Mouse (Mus musculus): Measurements from ENCODE around the gene Sp4. TPM values are rescaled to one million over a fixed set of nuclear protein-coding genes. Genes with fewer than 3 reads are reported as not detected.

The Sp4 gene
- polyA plus RNA-seq, 1 experiment from 2014 or later, result 5.9 TPM

DNA sequence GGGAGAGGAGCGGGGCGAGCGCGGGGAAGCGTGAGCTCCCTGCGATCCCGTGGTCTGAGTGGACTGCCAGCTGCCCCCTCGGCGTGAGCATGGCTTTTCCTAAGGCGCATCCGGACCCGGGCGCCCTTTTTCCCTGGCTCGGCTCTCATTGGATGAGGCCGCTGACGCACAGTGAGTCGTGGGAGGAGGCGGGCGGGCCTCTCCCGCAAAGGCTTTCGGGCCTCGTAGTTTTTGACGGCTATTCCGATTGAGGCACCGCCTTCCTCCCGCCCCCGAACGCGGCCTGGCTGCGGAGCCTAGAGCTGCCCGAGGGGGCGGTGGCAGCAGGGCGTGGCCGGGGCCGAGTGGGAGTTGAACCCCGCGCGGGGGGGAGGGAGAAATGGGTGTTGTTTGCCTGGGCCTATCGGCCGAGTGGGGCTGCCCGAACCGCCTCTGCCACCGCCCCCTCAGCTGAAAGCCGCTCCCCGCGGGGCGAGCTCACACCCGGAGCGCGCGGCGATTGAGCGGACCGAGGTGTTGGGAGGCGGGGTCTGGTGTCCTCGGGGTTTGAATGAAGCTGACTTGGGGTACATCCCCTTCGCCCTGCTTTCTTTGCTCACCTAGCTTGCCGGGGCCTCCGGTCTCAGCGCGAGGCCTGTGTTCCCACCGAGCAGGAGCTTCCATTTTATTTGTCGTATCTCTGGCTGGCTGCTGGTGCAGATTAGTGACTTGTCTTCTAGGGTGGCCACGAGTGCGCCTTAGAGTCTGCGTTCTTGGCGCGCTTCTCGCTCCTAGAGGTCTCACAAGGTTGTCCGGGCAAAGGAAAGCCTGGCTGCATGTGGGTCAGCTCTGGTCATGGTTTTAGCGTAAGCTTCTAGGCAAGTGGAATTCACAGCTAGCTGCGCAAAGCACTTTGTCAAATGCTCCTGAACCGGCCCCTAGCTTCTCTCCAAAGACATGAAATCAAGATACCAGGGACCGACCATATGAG lies 911 bp upstream of the Sp4 start:
- peak; percentile 90 for ATAC-seq
- Histone ChIP-seq H3K9me3 (no peaks in the 10 kb centered on the region), H3K4me1 (replicated peaks) (peaks cover 10% of the 10 kb centered on the region; the same call in 1 of the 2 replicates), H3K27ac (peak overlapping the region; percentile 84), H3K36me3 (no peaks in the 10 kb centered on the region), H3K27me3 (replicated peaks) (no peaks in the 10 kb centered on the region), H3K4me3 (replicated peaks) (peak overlapping the region; percentile 65), H3K9ac (peak overlapping the region; percentile 65), H3K4me2 (replicated peaks) (peak overlapping the region; percentile 81)
- WGBS, result under 1% methylated on average over 70 of the region's 74 CpGs

DNA sequence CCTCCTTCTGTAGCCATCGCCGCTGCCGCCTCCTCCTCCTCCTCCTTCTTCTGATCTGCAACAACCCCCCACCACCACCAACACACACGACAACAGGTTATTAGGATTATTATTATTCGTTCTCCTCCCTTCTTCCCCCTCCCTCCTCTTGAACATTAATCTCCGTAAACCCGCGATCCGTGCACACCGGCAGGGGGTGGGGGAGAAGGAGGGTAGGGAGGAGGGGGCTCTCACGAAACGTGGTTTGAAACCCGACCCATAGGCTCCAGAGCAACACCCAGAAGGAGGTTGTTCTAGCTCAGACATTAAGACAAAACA lies 527 bp downstream of the Sp4 start:
- Histone ChIP-seq H3K27ac (peak overlapping the region; percentile 92), H3K9me3 (no peaks in the 10 kb centered on the region), H3K9ac (peak overlapping the region; percentile 57), H3K27me3 (replicated peaks) (no peaks in the 10 kb centered on the region), H3K4me2 (replicated peaks) (peak overlapping the region; percentile 57), H3K4me3 (replicated peaks) (peak overlapping the region; percentile 65), H3K36me3 (no peaks in the 10 kb centered on the region), H3K4me1 (replicated peaks) (peaks cover 10% of the 10 kb centered on the region; the same call in 1 of the 2 replicates)
- 2% methylated on average over 13 of the region's 13 CpGs for WGBS
- no peak for ATAC-seq

DNA sequence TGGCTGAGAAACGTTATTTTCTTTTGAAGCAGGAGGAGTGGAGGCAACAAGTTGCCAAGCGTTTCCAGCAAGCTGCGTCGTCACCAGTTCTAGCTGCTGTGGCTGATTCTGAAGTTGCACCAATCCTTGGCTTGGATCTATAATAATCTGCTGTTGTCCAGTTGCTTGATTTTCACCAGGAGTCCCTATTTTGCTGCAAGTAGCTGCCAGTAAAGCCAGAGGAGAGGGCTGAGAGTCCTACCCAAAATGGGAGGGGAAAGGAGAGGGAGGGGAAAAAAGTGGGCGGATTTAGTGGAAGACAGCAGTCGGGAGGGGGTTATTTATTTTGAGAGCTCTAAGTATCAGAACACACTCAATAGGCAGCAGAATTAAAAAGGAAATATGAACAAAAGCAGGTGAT lies 1.3 kb downstream of the Sp4 start:
- H3K4me2 ChIP-seq (replicated peaks), result peak overlapping the region; percentile 57
- no peaks in the 10 kb centered on the region for H3K27me3 ChIP-seq (replicated peaks)
- no peaks in the 10 kb centered on the region for H3K36me3 ChIP-seq
- no peak for ATAC-seq
- H3K4me1 ChIP-seq (replicated peaks), result peaks cover 10% of the 10 kb centered on the region; the same call in 1 of the 2 replicates
- no peak overlapping the region for H3K27ac ChIP-seq
- H3K9ac ChIP-seq, result no peak overlapping the region
- 18% methylated on average over 6 of the region's 6 CpGs for WGBS
- H3K4me3 ChIP-seq (replicated peaks), result no peak overlapping the region
- no peaks in the 10 kb centered on the region for H3K9me3 ChIP-seq

DNA sequence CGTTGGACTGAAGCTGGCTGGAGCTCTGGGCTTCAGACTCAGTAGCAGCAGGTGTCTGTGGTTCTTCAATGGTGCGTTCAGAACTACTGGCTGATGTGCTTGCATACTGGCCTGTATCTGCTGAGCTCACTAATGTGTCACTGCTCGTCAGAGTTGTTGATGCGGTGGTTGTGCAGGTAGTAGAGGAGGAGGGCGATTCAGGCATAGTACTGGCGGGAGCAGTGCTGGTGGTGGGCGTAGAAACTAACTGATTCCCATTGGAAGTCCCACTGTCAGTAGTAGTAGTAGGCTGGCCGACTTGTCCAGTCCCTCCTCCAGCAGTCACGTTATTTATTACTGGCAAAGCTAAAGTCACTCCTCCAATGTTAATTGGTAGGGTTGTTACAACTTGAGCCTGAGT lies 2.1 kb downstream of the Sp4 start:
- Histone ChIP-seq H3K4me3 (replicated peaks) (no peak overlapping the region), H3K9ac (no peak overlapping the region), H3K36me3 (no peaks in the 10 kb centered on the region), H3K27ac (no peak overlapping the region), H3K9me3 (no peaks in the 10 kb centered on the region), H3K4me2 (replicated peaks) (no peak overlapping the region), H3K27me3 (replicated peaks) (no peaks in the 10 kb centered on the region), H3K4me1 (replicated peaks) (peaks cover 10% of the 10 kb centered on the region; the same call in 1 of the 2 replicates)
- 82% methylated on average over 9 of the region's 9 CpGs for WGBS
- ATAC-seq, result no peak

DNA sequence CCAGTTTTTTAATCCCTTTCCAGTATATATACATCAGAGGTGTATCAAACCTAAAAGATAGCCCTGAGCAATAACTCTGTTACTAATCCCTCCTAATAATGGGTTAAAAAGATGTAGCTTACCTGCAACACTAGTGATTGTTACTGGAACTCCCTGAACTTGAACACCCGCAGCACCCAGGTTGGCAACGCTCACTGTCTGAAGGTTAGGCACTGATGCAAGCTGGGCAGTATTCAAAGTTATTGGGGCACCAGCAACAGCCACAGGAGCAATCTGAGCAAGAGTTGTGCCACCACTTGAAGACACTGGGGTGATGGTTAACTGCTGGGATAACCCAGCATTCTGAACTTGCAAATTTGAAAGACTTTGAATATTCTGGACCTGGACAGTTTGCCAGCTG lies 2.7 kb downstream of the Sp4 start:
- Histone ChIP-seq H3K27me3 (replicated peaks) (no peaks in the 10 kb centered on the region), H3K27ac (no peak overlapping the region), H3K9ac (no peak overlapping the region), H3K9me3 (no peaks in the 10 kb centered on the region), H3K4me2 (replicated peaks) (no peak overlapping the region), H3K36me3 (no peaks in the 10 kb centered on the region), H3K4me3 (replicated peaks) (no peak overlapping the region), H3K4me1 (replicated peaks) (peaks cover 10% of the 10 kb centered on the region; the same call in 1 of the 2 replicates)
- ATAC-seq, result no peak
- 90% methylated on average over 2 of the region's 2 CpGs for WGBS

DNA sequence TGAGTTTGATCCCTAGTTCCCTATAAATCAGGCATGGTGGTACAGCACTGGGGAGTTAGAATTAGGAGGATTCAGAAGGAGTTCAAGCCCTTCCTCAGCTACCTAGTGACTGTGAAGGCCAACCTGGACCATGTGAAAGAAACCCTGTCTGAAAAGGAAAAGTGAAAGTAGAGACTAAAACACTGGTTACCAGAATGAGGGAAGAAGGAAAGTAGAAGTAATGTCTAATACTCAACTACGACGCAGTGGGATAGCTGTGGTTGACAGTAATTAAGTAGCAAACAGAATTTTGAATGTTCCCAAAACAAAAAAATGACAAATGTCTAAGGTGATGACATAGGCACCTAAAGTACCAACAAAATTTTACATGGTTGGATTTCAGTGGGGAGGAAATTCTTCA lies 5.0 kb downstream of the Sp4 start:
- no peak for ATAC-seq
- no peaks in the 10 kb centered on the region for H3K27me3 ChIP-seq (replicated peaks)
- WGBS, result 91% methylated on average over 2 of the region's 2 CpGs
- no peak overlapping the region for H3K27ac ChIP-seq
- H3K4me2 ChIP-seq (replicated peaks), result no peak overlapping the region
- no peaks in the 10 kb centered on the region for H3K36me3 ChIP-seq
- H3K9me3 ChIP-seq, result no peaks in the 10 kb centered on the region
- peaks cover 10% of the 10 kb centered on the region; the same call in 1 of the 2 replicates for H3K4me1 ChIP-seq (replicated peaks)
- no peak overlapping the region for H3K9ac ChIP-seq
- H3K4me3 ChIP-seq (replicated peaks), result no peak overlapping the region

DNA sequence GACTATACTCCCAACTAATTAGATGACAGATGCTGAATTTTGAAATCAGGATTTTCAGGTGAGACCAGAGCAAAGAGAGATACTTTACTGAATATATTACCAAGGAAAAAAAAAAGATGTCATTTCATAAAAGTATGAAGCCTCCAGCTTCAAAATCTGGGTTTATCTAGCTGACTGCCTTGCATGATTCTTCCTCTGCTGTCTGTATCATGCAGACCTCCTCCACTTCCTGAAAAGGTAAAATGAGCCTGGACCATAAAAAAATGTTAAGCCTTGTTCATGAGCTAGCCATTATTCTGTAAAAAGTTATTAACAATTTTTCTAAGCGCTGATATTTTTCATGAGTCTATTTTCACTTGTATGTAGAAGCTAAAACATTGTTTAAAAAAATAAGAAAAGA lies 5.4 kb downstream of the Sp4 start:
- no peaks in the 10 kb centered on the region for H3K36me3 ChIP-seq
- WGBS, result 93% methylated on average over 1 of the region's 1 CpGs
- H3K9me3 ChIP-seq, result no peaks in the 10 kb centered on the region
- H3K27ac ChIP-seq, result no peak overlapping the region
- H3K4me1 ChIP-seq (replicated peaks), result peaks cover 10% of the 10 kb centered on the region; the same call in 1 of the 2 replicates
- no peak for ATAC-seq
- H3K27me3 ChIP-seq (replicated peaks), result no peaks in the 10 kb centered on the region
- no peak overlapping the region for H3K4me2 ChIP-seq (replicated peaks)
- no peak overlapping the region for H3K4me3 ChIP-seq (replicated peaks)
- H3K9ac ChIP-seq, result no peak overlapping the region

DNA sequence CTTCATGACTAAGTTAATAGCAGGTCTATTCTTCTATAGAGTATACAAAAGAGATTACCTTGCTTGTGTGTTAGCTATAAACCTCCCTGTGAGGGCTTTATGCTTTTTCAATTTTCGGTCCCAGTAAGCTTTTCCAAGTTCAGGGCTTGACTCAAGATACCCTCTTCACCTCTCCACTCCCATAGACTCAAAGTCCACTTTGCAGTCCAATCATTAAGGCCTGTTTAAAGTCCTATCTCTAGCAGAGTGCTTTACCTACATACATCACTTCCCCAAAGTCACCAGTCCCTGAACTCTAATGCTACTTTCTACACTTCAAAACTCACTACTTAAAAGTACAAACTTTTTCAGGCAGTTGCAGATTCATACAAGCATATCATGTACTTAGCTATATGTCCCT lies 12.3 kb downstream of the Sp4 start:
- Histone ChIP-seq H3K27ac (no peak overlapping the region), H3K36me3 (no peaks in the 10 kb centered on the region), H3K4me2 (replicated peaks) (no peak overlapping the region), H3K4me1 (replicated peaks) (no peaks in the 10 kb centered on the region), H3K4me3 (replicated peaks) (no peak overlapping the region), H3K9ac (no peak overlapping the region), H3K9me3 (no peaks in the 10 kb centered on the region), H3K27me3 (replicated peaks) (no peaks in the 10 kb centered on the region)
- WGBS, result 62% methylated on average over 1 of the region's 1 CpGs
- ATAC-seq, result peak; percentile 89

DNA sequence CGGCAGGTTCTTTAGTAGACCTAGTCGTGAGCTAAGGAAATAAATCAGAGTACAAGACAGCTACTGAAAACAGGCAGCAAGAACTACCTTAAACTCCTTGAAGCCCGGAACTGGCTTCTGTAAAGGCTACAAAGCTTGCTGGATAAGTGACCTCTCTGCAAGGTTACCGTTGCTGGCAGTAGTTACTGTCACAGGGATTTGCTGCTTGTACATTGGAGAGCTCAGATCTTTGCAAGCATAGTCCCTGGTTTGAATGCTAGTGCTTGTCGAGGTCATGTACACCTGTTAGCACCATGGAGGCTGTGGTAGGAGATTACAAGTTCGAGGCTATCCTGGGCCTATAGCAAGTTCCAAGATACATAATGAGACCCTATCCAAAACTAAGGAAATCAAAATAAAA lies 16.1 kb downstream of the Sp4 start:
- Histone ChIP-seq H3K4me1 (replicated peaks) (no peaks in the 10 kb centered on the region), H3K9me3 (no peaks in the 10 kb centered on the region), H3K27me3 (replicated peaks) (no peaks in the 10 kb centered on the region), H3K4me2 (replicated peaks) (no peak overlapping the region), H3K27ac (no peak overlapping the region), H3K9ac (no peak overlapping the region), H3K36me3 (no peaks in the 10 kb centered on the region), H3K4me3 (replicated peaks) (no peak overlapping the region)
- ATAC-seq, result no peak
- 60% methylated on average over 6 of the region's 6 CpGs for WGBS

DNA sequence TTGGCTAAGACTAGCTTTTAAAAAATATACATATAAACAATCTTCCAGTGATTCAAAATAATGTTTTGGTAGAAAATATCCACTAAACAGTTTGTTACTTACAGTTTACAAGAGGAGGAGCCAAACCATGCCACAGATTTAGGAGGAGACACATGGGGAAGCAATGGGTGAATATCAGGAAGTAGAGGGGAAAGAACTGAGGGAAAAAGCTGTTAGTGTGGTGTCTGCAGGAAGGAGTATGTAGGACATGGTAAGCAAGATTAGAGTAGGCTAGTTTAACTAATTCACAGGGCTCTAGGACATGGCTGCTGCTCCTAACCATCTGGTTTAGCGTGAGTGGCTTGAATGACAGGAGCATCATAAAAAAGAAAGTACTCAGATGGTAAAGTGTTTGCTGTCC lies 19.3 kb downstream of the Sp4 start:
- no peak for ATAC-seq
- no peaks in the 10 kb centered on the region for H3K36me3 ChIP-seq
- 69% methylated on average over 1 of the region's 1 CpGs for WGBS

DNA sequence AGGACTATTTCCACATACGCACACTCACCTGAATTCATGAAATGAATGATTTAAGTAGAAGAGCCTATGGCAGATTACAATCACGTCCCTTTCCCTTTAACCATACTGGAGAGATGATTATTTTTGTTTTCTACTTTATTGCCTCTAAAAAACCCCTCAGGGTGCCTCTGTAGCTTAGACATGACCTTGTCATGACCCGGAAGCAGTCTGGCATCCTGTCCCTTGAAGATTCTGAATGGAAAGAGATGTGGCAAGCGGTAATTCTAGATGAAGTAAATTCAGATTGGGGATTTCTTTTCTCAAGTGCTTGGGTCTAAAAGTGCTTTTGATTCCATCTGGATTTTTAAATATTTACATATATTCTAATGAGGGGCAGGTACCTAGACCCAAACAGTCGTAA lies 24.9 kb downstream of the Sp4 start:
- Histone ChIP-seq H3K4me2 (replicated peaks) (no peak overlapping the region), H3K27ac (no peak overlapping the region), H3K27me3 (replicated peaks) (no peaks in the 10 kb centered on the region), H3K4me1 (replicated peaks) (no peaks in the 10 kb centered on the region), H3K9ac (no peak overlapping the region), H3K4me3 (replicated peaks) (no peak overlapping the region), H3K9me3 (no peaks in the 10 kb centered on the region), H3K36me3 (no peaks in the 10 kb centered on the region)
- 86% methylated on average over 5 of the region's 5 CpGs for WGBS
- no peak for ATAC-seq

More for the DNA sequence above, 19.3 kb downstream of the Sp4 start:
- no peaks in the 10 kb centered on the region for H3K9me3 ChIP-seq
- H3K4me1 ChIP-seq (replicated peaks), result no peaks in the 10 kb centered on the region
- no peak overlapping the region for H3K4me3 ChIP-seq (replicated peaks)
- H3K27ac ChIP-seq, result no peak overlapping the region
- no peak overlapping the region for H3K4me2 ChIP-seq (replicated peaks)
- H3K9ac ChIP-seq, result no peak overlapping the region
- no peaks in the 10 kb centered on the region for H3K27me3 ChIP-seq (replicated peaks)

DNA sequence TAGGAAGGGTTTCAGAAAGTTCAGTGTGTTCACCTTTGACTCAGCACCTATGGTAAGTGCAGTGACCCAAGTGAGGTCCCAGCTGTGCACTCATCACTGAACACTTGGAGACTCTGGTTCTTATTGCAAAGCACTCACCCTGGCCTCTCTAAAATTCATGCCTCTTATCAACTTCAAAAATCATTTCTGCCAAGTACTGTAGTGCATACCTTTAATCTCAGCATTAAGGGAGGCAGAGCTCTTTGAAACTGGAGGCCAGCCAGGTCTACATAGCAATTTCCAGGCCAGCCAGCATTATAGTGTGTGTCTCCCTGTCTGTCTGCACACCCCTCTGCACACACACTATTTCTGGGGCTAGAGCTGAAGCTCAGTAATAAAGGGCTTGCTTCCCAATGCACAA lies 36.3 kb downstream of the Sp4 start:
- Histone ChIP-seq H3K27me3 (replicated peaks) (no peaks in the 10 kb centered on the region), H3K4me1 (replicated peaks) (no peaks in the 10 kb centered on the region), H3K4me2 (replicated peaks) (no peak overlapping the region), H3K9me3 (no peaks in the 10 kb centered on the region), H3K36me3 (no peaks in the 10 kb centered on the region), H3K9ac (no peak overlapping the region), H3K27ac (no peak overlapping the region), H3K4me3 (replicated peaks) (no peak overlapping the region)
- no peak for ATAC-seq

DNA sequence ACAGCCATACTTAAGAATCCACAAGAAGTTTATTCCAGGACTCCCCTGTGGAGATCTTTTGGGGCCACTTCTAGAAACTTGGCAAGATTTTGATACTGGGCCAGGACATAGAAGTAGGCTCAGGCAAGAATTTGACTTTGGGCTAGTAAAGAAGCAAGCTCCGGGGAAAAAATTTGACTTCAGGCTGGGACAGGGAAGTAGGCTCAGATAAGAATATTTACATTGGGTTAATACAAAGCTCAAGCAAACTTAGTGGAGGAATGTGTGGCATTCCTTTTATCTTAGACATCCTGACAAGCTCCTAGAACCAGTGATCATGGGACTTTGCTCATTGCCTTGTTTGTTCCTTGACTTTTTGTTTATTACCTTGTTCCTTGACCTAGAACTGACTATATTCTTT lies 37.4 kb downstream of the Sp4 start:
- no peaks in the 10 kb centered on the region for H3K9me3 ChIP-seq
- no peak overlapping the region for H3K27ac ChIP-seq
- H3K9ac ChIP-seq, result no peak overlapping the region
- no peak overlapping the region for H3K4me3 ChIP-seq (replicated peaks)
- H3K4me2 ChIP-seq (replicated peaks), result no peak overlapping the region
- no peaks in the 10 kb centered on the region for H3K36me3 ChIP-seq
- ATAC-seq, result peak; percentile 23; the same call in 1 of the 2 replicates
- H3K27me3 ChIP-seq (replicated peaks), result no peaks in the 10 kb centered on the region
- whole genome bisulfite sequencing, result 41% methylated on average over 1 of the region's 1 CpGs
- no peaks in the 10 kb centered on the region for H3K4me1 ChIP-seq (replicated peaks)
